Mouse (Mus musculus) embryonic facial prominence, embryonic 14.5 days (tissue): ENCODE measurements around the gene Sp3. TPM values are rescaled to one million over a fixed set of nuclear protein-coding genes. Genes with fewer than 3 reads are reported as not detected.

Source experiments
- ATAC-seq: fragments of 200-750 bp; cut with Nextera tagmentation; 2 replicates; pipeline ENCODE4 v1.8.0; 2017; ENCODE audit warnings: low read depth, moderate number of reproducible peaks, moderate TSS enrichment
- DNase-seq: peaks from one replicate; pipeline ENCODE4 v3.0.0-alpha.2; 2015; ENCODE audit warnings: low spot score
- H3K27ac ChIP-seq: fragments of 300-500 bp; sonication (generic); replicated peaks from 2 replicates; pipeline ENCODE4 v1.5.1; 2014; ENCODE audit warnings: low read depth, mild to moderate bottlenecking, low read length, moderate library complexity
- H3K27me3 ChIP-seq: fragments of 300-500 bp; sonication (generic); replicated peaks from 2 replicates; pipeline ENCODE4 v1.6.1; 2014; ENCODE audit warnings: low read length; ENCODE audit not compliant: control insufficient read depth, insufficient read depth
- H3K36me3 ChIP-seq: fragments of 300-500 bp; sonication (generic); 2 replicates; pipeline ENCODE4 v1.6.1; 2014; ENCODE audit warnings: low read length, mixed read lengths; ENCODE audit not compliant: control insufficient read depth, insufficient read depth
- H3K4me1 ChIP-seq: fragments of 300-500 bp; sonication (generic); 2 replicates; pipeline ENCODE4 v1.6.1; 2014; ENCODE audit warnings: antibody characterized with exemption, low read length; ENCODE audit not compliant: control insufficient read depth, insufficient read depth
- H3K4me2 ChIP-seq: fragments of 300-500 bp; sonication (generic); 2 replicates; pipeline ENCODE4 v1.6.1; 2014; ENCODE audit warnings: low read depth, mild to moderate bottlenecking, low read length, moderate library complexity, mixed read lengths
- H3K4me3 ChIP-seq: fragments of 300-500 bp; sonication (generic); 2 replicates; pipeline ENCODE4 v1.5.1; 2014; ENCODE audit warnings: low read depth, mild to moderate bottlenecking, low read length
- H3K9ac ChIP-seq: fragments of 300-500 bp; sonication (generic); 2 replicates; pipeline ENCODE4 v1.6.1; 2014; ENCODE audit warnings: low read depth, mild to moderate bottlenecking, low read length, moderate library complexity, mixed read lengths
- H3K9me3 ChIP-seq: fragments of 300-500 bp; sonication (generic); 2 replicates; pipeline ENCODE4 v1.6.1; 2016; ENCODE audit warnings: low read length; ENCODE audit not compliant: control insufficient read depth
- WGBS: fragments of 180-500 bp; shearing (Covaris S2); extraction: QIAGEN DNeasy Blood & Tissue Kit; methylation state at CpG from one replicate; pipeline ENCODE4 v1.1.7; 2014; 5-methylcytosine and 5-hydroxymethylcytosine counted together
- polyA plus RNA-seq: library from polyadenylated mRNA; unstranded; fragments of >200 nt; fragmentation: Nextera tagmentation; extraction: Ambion mirVana; gene quantifications from 2 replicates; pipeline ENCODE4 v1.2.1, GENCODE M21; 2014

Gene Sp3
- polyA plus RNA-seq, 1 experiment from 2014 or later, result 68.8 TPM

DNA sequence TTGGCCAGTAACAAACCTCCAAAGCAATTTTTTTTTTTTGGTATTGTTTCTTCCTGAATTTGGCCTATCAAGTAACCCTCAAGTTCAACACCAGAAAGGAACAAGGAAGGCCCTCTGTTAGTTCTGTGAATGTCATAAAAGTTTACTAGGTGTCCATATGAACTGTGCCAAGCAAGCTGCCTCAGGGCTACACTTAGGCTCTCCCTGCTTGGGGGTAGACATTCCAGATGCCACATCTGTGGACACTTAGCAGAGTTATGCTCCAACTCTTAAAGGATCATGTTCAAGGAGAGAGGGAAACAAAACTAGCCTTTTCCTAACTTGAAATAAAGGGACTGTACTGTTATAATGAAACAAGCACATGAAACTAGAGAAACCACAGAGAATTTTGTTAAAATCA, 48.1 kb downstream of the Sp3 start:
- H3K36me3 ChIP-seq, result peaks cover 14% of the 10 kb centered on the region
- DNase-seq (peak; percentile 63), ATAC-seq (no peak)
- H3K4me2 ChIP-seq, result no peak overlapping the region
- H3K27me3 ChIP-seq, result no peaks in the 10 kb centered on the region
- no peaks in the 10 kb centered on the region for H3K9me3 ChIP-seq
- H3K4me1 ChIP-seq, result 0 out of 2 replicates have a peak, but pooled peaks cover 3% of the 10 kb centered on the region
- H3K9ac ChIP-seq, result no peak overlapping the region
- 0 out of 2 replicates have a peak overlapping the region, but pooled peaks have one; percentile 11 for H3K27ac ChIP-seq
- H3K4me3 ChIP-seq, result no peak overlapping the region

DNA sequence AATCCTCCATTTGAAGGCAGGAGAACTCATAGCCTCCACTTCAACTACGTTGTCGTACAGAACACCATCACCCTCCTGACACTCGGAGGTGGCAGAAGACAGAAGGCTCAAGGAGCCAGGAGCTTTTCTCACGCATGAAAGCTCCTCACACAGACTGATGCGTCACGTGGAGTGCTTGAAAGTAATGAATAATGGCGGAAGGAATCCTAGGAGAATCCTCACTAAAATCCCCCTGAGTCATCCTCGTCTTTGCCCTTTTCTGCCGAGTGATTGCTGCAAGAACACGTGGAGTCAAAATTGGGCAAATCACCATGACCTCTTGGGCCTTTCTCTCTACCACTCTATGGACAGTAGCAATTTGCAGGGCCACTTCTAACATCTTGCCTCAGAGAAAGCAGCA, 55.3 kb downstream of the Sp3 start:
- Histone ChIP-seq H3K27ac (no peak overlapping the region), H3K4me2 (no peak overlapping the region), H3K36me3 (no peaks in the 10 kb centered on the region), H3K27me3 (no peaks in the 10 kb centered on the region), H3K9ac (no peak overlapping the region), H3K4me3 (no peak overlapping the region), H3K9me3 (no peaks in the 10 kb centered on the region), H3K4me1 (no peaks in the 10 kb centered on the region)
- 73% methylated on average over 10 of the region's 10 CpGs for WGBS
- DNase-seq (no peak), ATAC-seq (no peak)

- Histone ChIP-seq H3K36me3 (no peaks in the 10 kb centered on the region), H3K27me3 (no peaks in the 10 kb centered on the region), H3K9ac (no peak overlapping the region), H3K4me3 (no peak overlapping the region), H3K4me2 (no peak overlapping the region), H3K4me1 (no peaks in the 10 kb centered on the region), H3K27ac (no peak overlapping the region), H3K9me3 (no peaks in the 10 kb centered on the region)
- WGBS, result 70% methylated on average over 4 of the region's 4 CpGs
- DNase-seq, result no peak
- ATAC-seq, result no peak
These were observed 64.1 kb downstream of the Sp3 start for GRCm38 (mm10) chr2:72916170-72916569.

DNA sequence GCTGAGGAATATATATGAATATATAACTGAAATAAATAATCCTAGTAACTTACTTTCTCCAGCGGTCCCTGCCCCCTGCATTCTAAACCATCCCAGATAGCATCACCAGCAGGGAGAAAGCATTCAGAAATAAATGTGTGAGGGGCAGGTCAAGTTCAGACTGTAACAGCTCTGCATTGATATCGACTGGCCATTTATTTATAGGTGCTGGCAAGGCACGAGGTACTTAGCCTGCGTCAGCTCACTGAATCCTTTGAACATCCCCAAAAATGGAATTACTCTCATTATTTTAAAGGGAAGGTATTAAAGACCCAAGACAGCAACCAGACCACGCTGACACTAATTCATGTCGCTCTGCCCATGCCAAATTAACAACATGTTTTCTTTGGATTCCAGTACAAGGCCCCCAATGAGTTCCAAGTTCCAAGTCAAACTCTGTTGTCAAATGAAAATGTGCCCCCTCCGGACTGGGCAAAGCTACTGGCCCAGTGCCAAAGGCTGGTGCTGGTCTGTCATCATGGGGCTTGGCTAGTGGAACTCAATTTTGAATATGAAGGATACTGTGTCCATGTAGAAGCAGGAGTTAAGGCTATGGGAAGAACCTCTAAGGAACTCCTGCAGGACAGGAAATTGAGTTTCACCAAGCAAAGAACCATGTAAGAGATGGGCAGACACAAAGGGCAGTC, 64.9 kb downstream of the Sp3 start:
- WGBS, result 77% methylated on average over 7 of the region's 7 CpGs
- no peak for ATAC-seq

GRCm38 (mm10) chr2:72913458-72913760, 66.8 kb downstream of the Sp3 start:
- 85% methylated on average over 7 of the region's 7 CpGs for WGBS
- DNase-seq, result no peak

More for the DNA sequence above, 64.9 kb downstream of the Sp3 start:
- Histone ChIP-seq H3K27me3 (no peaks in the 10 kb centered on the region), H3K9me3 (no peaks in the 10 kb centered on the region), H3K4me1 (no peaks in the 10 kb centered on the region), H3K36me3 (no peaks in the 10 kb centered on the region), H3K4me2 (no peak overlapping the region), H3K9ac (no peak overlapping the region), H3K4me3 (no peak overlapping the region), H3K27ac (no peak overlapping the region)
- DNase-seq, result no peak

GRCm38 (mm10) chr2:72912708-72913457, 67.4 kb downstream of the Sp3 start:
- WGBS, result 74% methylated on average over 11 of the region's 11 CpGs
- H3K27me3 ChIP-seq, result no peaks in the 10 kb centered on the region
- no peak for ATAC-seq

More at GRCm38 (mm10) chr2:72913458-72913760, 66.8 kb downstream of the Sp3 start:
- Histone ChIP-seq H3K4me2 (no peak overlapping the region), H3K4me3 (no peak overlapping the region), H3K27me3 (no peaks in the 10 kb centered on the region), H3K36me3 (no peaks in the 10 kb centered on the region), H3K9ac (no peak overlapping the region), H3K27ac (no peak overlapping the region), H3K9me3 (no peaks in the 10 kb centered on the region), H3K4me1 (no peaks in the 10 kb centered on the region)
- no peak for ATAC-seq

GRCm38 (mm10) chr2:72911527-72911926, 68.7 kb downstream of the Sp3 start:
- H3K27me3 ChIP-seq, result no peaks in the 10 kb centered on the region

More at GRCm38 (mm10) chr2:72912708-72913457, 67.4 kb downstream of the Sp3 start:
- H3K9me3 ChIP-seq, result no peaks in the 10 kb centered on the region
- DNase-seq, result no peak
- H3K4me3 ChIP-seq, result no peak overlapping the region
- no peak overlapping the region for H3K9ac ChIP-seq
- H3K36me3 ChIP-seq, result no peaks in the 10 kb centered on the region
- no peak overlapping the region for H3K27ac ChIP-seq
- no peaks in the 10 kb centered on the region for H3K4me1 ChIP-seq
- no peak overlapping the region for H3K4me2 ChIP-seq

DNA sequence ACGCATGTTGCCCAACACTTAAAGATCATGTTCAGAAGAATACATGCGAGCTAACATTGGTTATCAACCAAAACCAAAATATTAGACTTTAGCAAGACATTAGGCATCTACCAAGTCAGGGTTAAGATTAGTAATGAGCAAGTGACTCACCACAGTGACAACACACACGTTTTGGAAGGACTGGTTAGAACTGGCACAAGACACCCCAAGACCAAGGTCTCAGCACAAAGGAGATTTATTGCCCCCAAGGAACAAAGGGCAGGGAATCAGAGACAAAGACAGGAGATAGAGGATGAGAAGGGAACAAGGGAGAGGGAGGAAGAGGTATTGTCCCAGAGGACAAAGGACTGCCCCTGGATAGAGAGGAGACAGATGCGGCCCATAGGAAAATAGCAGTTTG, 71.2 kb downstream of the Sp3 start:
- DNase-seq, result no peak
- H3K4me2 ChIP-seq, result no peak overlapping the region
- H3K4me3 ChIP-seq, result no peak overlapping the region
- H3K27me3 ChIP-seq, result no peaks in the 10 kb centered on the region
- no peak for ATAC-seq
- H3K4me1 ChIP-seq, result peaks cover 8% of the 10 kb centered on the region; the same call in 1 of the 2 replicates
- H3K9me3 ChIP-seq, result no peaks in the 10 kb centered on the region
- no peaks in the 10 kb centered on the region for H3K36me3 ChIP-seq
- no peak overlapping the region for H3K9ac ChIP-seq
- H3K27ac ChIP-seq, result no peak overlapping the region
- WGBS, result 77% methylated on average over 4 of the region's 4 CpGs

More at GRCm38 (mm10) chr2:72911527-72911926, 68.7 kb downstream of the Sp3 start:
- H3K9me3 ChIP-seq, result no peaks in the 10 kb centered on the region
- H3K4me2 ChIP-seq, result no peak overlapping the region
- H3K36me3 ChIP-seq, result no peaks in the 10 kb centered on the region
- 70% methylated on average over 9 of the region's 9 CpGs for WGBS
- no peak overlapping the region for H3K27ac ChIP-seq
- no peak for DNase-seq
- no peak overlapping the region for H3K4me3 ChIP-seq
- H3K4me1 ChIP-seq, result peaks cover 8% of the 10 kb centered on the region; the same call in 1 of the 2 replicates
- H3K9ac ChIP-seq, result no peak overlapping the region
- no peak for ATAC-seq
